Mouse (Mus musculus) heart, embryonic 16.5 days (tissue): Measurements from ENCODE around the gene Tinagl1. TPM values are rescaled to one million over a fixed set of nuclear protein-coding genes. Genes with fewer than 3 reads are reported as not detected.

Experiments
- ATAC-seq: fragments of 200-750 bp; cut with Nextera tagmentation; replicated peaks from 2 replicates; pipeline ENCODE4 v1.8.0; 2017; ENCODE audit warnings: moderate number of reproducible peaks; ENCODE audit not compliant: insufficient read depth, low FRiP score; ENCODE audit errors: extremely low read depth
- H3K27ac ChIP-seq: fragments of 300-500 bp; sonication (generic); 2 replicates; pipeline ENCODE4 v1.5.1; 2014; ENCODE audit warnings: mild to moderate bottlenecking, low read length, control low read depth, moderate library complexity
- H3K27me3 ChIP-seq: fragments of 300-500 bp; sonication (generic); 2 replicates; pipeline ENCODE4 v1.6.1; 2014; ENCODE audit warnings: low read length, mixed read lengths; ENCODE audit not compliant: control insufficient read depth, insufficient read depth
- H3K36me3 ChIP-seq: fragments of 300-500 bp; sonication (generic); 2 replicates; pipeline ENCODE4 v1.6.1; 2014; ENCODE audit not compliant: control insufficient read depth, insufficient read depth
- H3K4me1 ChIP-seq: fragments of 300-500 bp; sonication (generic); 2 replicates; pipeline ENCODE4 v1.6.1; 2014; ENCODE audit warnings: low read length, mixed read lengths; ENCODE audit not compliant: control insufficient read depth, insufficient read depth
- H3K4me2 ChIP-seq: fragments of 300-500 bp; sonication (generic); 2 replicates; pipeline ENCODE4 v1.6.1; 2014; ENCODE audit warnings: low read depth, mild to moderate bottlenecking, control low read depth, low read length
- H3K4me3 ChIP-seq: fragments of 300-500 bp; sonication (generic); 2 replicates; pipeline ENCODE4 v1.5.1; 2014; ENCODE audit warnings: mild to moderate bottlenecking, control low read depth, low read length
- H3K9ac ChIP-seq: fragments of 300-500 bp; sonication (generic); 2 replicates; pipeline ENCODE4 v1.6.1; 2014; ENCODE audit warnings: low read length, control low read depth
- H3K9me3 ChIP-seq: fragments of 300-500 bp; sonication (generic); replicated peaks from 2 replicates; pipeline ENCODE4 v1.6.1; 2016; ENCODE audit warnings: low read length; ENCODE audit not compliant: control insufficient read depth
- WGBS: fragments of 180-500 bp; shearing (Covaris S2); extraction: QIAGEN DNeasy Blood & Tissue Kit; methylation state at CpG from one replicate; pipeline ENCODE4 v1.1.7; 2014; 5-methylcytosine and 5-hydroxymethylcytosine counted together
- polyA plus RNA-seq: library from polyadenylated mRNA; unstranded; fragments of >200 nt; fragmentation: Nextera tagmentation; extraction: Ambion mirVana; gene quantifications from 2 replicates; pipeline ENCODE4 v1.2.1, GENCODE M21; 2015

The Tinagl1 gene
- polyA plus RNA-seq, 1 experiment from 2014 or later = 61.2 TPM

DNA sequence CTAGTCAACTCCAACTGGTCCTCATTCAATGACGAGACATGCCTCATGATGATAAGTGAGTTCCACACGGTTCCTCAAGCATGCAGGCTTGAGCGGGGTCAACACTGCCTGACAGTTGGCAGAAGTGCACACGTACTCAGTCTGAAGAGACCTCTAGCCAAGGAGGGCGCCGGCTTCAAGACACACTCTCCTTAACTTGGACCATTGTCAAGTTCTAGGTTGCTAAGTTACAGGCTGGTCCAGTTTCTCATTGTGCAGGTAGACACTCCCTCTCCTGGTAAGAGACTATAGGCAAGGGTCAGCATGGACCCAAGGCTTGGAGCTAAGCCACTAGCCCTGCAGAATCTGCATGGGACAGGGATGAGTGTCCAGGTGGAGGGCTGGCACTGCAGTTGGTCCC, 49.8 kb downstream of the Tinagl1 start:
- Histone ChIP-seq H3K27ac (no peak overlapping the region), H3K36me3 (peaks cover 34% of the 10 kb centered on the region), H3K9ac (no peak overlapping the region), H3K27me3 (no peaks in the 10 kb centered on the region), H3K4me1 (no peaks in the 10 kb centered on the region), H3K4me2 (no peak overlapping the region), H3K4me3 (no peak overlapping the region), H3K9me3 (no peaks in the 10 kb centered on the region)
- no peak for ATAC-seq
- 74% methylated on average over 6 of the region's 6 CpGs for WGBS

DNA sequence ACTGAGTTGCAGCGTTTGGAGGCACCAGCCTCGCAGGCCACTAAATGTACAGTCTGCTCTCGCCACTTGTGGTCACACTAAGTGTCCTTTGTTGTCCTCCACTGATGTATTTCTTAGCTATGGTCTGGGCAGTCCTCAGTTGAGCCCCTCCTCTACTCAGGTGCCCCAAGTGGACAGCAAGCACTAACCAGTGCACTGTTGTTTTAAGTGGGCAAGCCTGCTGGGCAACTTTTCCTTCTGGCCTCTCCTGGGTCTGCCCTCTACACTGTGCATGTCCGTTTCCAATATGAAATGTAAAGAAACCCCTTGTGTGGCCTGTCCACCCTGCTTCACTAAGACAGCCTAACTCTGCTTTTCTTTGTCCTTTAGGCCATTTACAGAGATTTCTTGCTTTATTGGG, 50.8 kb downstream of the Tinagl1 start:
- H3K9ac ChIP-seq = no peak overlapping the region
- no peaks in the 10 kb centered on the region for H3K9me3 ChIP-seq
- WGBS = 82% methylated on average over 4 of the region's 4 CpGs
- no peak for ATAC-seq
- H3K27ac ChIP-seq = no peak overlapping the region
- H3K36me3 ChIP-seq = peaks cover 34% of the 10 kb centered on the region
- no peaks in the 10 kb centered on the region for H3K27me3 ChIP-seq
- H3K4me3 ChIP-seq = no peak overlapping the region
- no peak overlapping the region for H3K4me2 ChIP-seq
- no peaks in the 10 kb centered on the region for H3K4me1 ChIP-seq

DNA sequence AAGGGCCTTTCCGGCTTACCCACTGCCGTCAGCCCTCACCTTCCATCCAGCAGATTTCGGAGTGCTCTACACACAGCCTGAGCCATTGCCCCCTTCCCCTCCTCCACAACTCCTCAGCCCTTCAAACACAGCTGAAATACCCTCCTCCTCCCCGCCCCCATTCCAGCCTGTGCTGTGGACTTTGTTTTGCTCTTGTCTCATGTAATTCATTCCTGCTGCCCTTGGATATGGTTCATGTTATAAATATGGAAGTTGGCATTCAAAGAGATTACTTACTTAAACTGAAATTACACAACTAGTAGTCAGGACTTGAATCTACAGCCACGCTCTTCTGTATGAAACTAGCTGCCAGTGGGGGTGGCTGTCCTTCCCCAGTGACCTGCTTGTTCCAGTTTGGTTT, 51.9 kb downstream of the Tinagl1 start:
- Histone ChIP-seq H3K27ac (no peak overlapping the region), H3K4me3 (no peak overlapping the region), H3K27me3 (no peaks in the 10 kb centered on the region), H3K4me2 (no peak overlapping the region), H3K36me3 (peaks cover 34% of the 10 kb centered on the region), H3K9ac (no peak overlapping the region), H3K4me1 (no peaks in the 10 kb centered on the region), H3K9me3 (0 out of 2 replicates have a peak, but pooled peaks cover under 1% of the 10 kb centered on the region)
- 85% methylated on average over 5 of the region's 5 CpGs for WGBS
- ATAC-seq = no peak

DNA sequence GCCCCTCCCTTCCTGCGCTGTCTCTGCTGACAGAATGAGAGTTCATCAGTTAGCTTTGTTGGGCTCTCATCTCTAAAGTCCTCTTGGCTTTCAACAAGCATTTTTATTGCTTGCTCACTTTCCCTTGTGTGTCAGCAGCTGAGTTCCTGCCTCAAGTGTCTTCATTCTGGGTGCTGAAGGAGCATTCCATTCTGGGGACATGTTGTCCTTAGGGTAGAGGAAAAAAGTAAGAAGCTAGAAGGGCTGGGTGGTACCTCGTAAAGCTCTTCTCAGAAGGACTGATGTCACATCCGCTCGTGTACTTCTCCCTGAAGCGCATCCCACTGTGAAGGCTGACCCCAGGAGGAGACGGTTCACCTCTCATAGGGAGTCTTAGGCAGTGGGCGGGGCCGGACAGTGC, 53.4 kb downstream of the Tinagl1 start:
- 77% methylated on average over 8 of the region's 8 CpGs for WGBS
- Histone ChIP-seq H3K9me3 (0 out of 2 replicates have a peak, but pooled peaks cover 4% of the 10 kb centered on the region), H3K27me3 (no peaks in the 10 kb centered on the region), H3K9ac (no peak overlapping the region), H3K27ac (no peak overlapping the region), H3K4me3 (no peak overlapping the region), H3K36me3 (peaks cover 24% of the 10 kb centered on the region), H3K4me2 (no peak overlapping the region), H3K4me1 (no peaks in the 10 kb centered on the region)
- ATAC-seq = no peak; the same call in 1 of the 2 replicates

DNA sequence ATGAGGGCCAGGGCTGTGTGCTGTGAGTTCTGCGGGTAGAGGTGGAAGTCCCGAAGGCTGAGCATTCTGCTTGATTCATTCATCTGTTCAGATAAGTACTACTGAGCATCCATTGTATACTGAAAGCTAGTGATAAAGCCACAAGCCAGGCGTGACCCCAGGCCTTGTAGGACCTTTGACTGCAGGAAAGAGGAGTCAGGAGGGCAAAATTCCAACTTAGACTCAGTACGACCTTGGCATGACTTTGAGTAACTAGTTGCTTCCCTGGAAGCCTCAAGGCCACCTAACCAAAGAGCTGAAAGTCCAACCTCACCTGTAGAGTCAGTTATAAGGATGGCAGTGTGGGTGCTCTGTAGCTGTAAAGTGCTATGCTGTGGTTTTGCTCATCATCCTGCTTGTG, 54.2 kb downstream of the Tinagl1 start:
- peaks cover 22% of the 10 kb centered on the region for H3K36me3 ChIP-seq
- no peak overlapping the region for H3K27ac ChIP-seq
- 52% methylated on average over 4 of the region's 4 CpGs for WGBS
- 0 out of 2 replicates have a peak, but pooled peaks cover 4% of the 10 kb centered on the region for H3K9me3 ChIP-seq
- H3K4me3 ChIP-seq = no peak overlapping the region
- H3K4me2 ChIP-seq = no peak overlapping the region
- no peaks in the 10 kb centered on the region for H3K4me1 ChIP-seq
- ATAC-seq = no peak
- no peak overlapping the region for H3K9ac ChIP-seq
- H3K27me3 ChIP-seq = no peaks in the 10 kb centered on the region

Other genes with a start within 250 kb of the Tinagl1 start
- gene Spocd1, start 245.9 kb downstream of the Tinagl1 start, polyA plus RNA-seq = 0.22 and 0.35 TPM in 2 replicates
- gene Adgrb2, start 190.3 kb downstream of the Tinagl1 start, polyA plus RNA-seq = 1.0 and 1.2 TPM in 2 replicates
- gene Col16a1, start 127.3 kb downstream of the Tinagl1 start, polyA plus RNA-seq = 26.6 and 37.7 TPM in 2 replicates
- 61.9 and 62.9 TPM in 2 replicates for gene Pef1, start 72.6 kb downstream of the Tinagl1 start, polyA plus RNA-seq
- gene Hcrtr1, start 35.8 kb downstream of the Tinagl1 start, polyA plus RNA-seq = 0.19 TPM in 1 of 2 replicates, not detected in the other
- gene Gm853, start 47.3 kb upstream of the Tinagl1 start, polyA plus RNA-seq = not detected in 2 replicates
- gene Serinc2, start 104.1 kb upstream of the Tinagl1 start, polyA plus RNA-seq = 5.4 and 6.4 TPM in 2 replicates
- 1,916 and 1,999 TPM in 2 replicates for gene Fabp3, start 133.5 kb upstream of the Tinagl1 start, polyA plus RNA-seq
- gene Gm10570, start 133.6 kb upstream of the Tinagl1 start, polyA plus RNA-seq = 1.1 and 1.4 TPM in 2 replicates
- gene Zcchc17, start 184.8 kb upstream of the Tinagl1 start, polyA plus RNA-seq = 44.1 and 48.7 TPM in 2 replicates
- gene Snrnp40, start 185.0 kb upstream of the Tinagl1 start, polyA plus RNA-seq = 71.4 and 73.1 TPM in 2 replicates